Comparison of ENCODE assay signal across 29 mouse cellular contexts in the genomic region with DNA sequence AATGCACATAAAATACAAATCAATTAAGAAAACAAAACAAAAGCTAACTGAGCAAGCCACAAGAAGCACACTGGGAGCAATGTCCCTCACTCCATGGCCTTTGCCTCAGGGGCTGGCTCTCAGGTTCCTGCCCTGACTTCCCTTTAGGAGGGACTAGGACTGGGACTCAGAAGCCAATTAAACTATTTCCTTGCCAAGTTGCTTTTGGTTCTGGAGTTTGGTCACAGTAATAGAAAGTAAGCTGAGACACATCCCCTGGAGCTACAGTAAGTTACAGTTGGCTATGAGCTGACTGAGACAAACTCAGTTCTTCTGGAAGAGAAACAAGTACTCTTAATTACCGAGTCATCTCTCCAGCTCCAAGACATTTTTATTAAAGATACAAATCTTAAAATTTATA. TPM values are rescaled to one million over a fixed set of nuclear protein-coding genes. Genes with fewer than 3 reads are reported as not detected.
A peak's percentile ranks its signal among the peaks of the same experiment; 100 is the strongest.
DNase-seq lines count a peak whose midpoint lies in the region; ATAC-seq and TF ChIP-seq lines count a peak whose summit lies in the region.
"Had no signal": no experiment of that assay in that cellular context is flagged by ENCODE, and none has a peak within 500 bp of the region (broad histone marks: within the 10 kb centered on the region; RNA-seq: fewer than 3 reads in every experiment).

No protein-coding gene starts in this region.

- H3K36me3 ChIP-seq in kidney, embryonic 15.5 days: peaks cover 29% of the 10 kb centered on the region
- no peaks in the 10 kb centered on the region for H3K36me3 ChIP-seq in liver, adult 2 months (ENCODE audit: control insufficient read depth, insufficient read depth, low read length)
- H3K36me3 ChIP-seq in liver, embryonic 12.5 days: peaks cover 5% of the 10 kb centered on the region; the same call in 1 of the 2 replicates
- peaks cover 12% of the 10 kb centered on the region for H3K36me3 ChIP-seq in neural tube, embryonic 15.5 days

- no peak for TF ChIP-seq POLR2A in liver, adult 2 months (IDR thresholded peaks at IDR 0.05; ENCODE audit: extremely low read depth, insufficient read depth, low read length)

- no peak overlapping the region for H3K4me2 ChIP-seq in kidney, embryonic 15.5 days
- H3K4me2 ChIP-seq in liver, embryonic 12.5 days: no peak overlapping the region
- H3K4me2 ChIP-seq in neural tube, embryonic 15.5 days: no peak overlapping the region
- H3K4me2 ChIP-seq: embryonic facial prominence, embryonic 13.5 days; embryonic facial prominence, embryonic 15.5 days; forebrain, embryonic 13.5 days; forebrain, embryonic 15.5 days had no signal

- H3K4me1 ChIP-seq in kidney, embryonic 15.5 days: peaks cover 4% of the 10 kb centered on the region; the same call in 1 of the 2 replicates
- H3K4me1 ChIP-seq in liver, adult 2 months (ENCODE audit: control insufficient read depth, insufficient read depth, low read length): no peaks in the 10 kb centered on the region
- no peaks in the 10 kb centered on the region for H3K4me1 ChIP-seq in liver, embryonic 12.5 days
- H3K4me1 ChIP-seq in neural tube, embryonic 15.5 days: no peaks in the 10 kb centered on the region
- H3K4me1 ChIP-seq: embryonic facial prominence, embryonic 15.5 days; forebrain, embryonic 13.5 days; forebrain, embryonic 15.5 days had no signal

- ATAC-seq in kidney, embryonic 15.5 days (replicated peaks; ENCODE audit: low FRiP score): no peak
- no peak for ATAC-seq in liver, embryonic 12.5 days
- ATAC-seq in neural tube, embryonic 15.5 days (ENCODE audit: low FRiP score): no peak
- ATAC-seq: activated CD4-positive, CD25-positive, alpha-beta regulatory T cell, adult 4 months; CD4-positive, CD25-positive, alpha-beta regulatory T cell, adult 4 months; forebrain, embryonic 13.5 days; forebrain, embryonic 15.5 days; Patski had no signal

- 87% methylated on average over 1 of the region's 1 CpGs for WGBS in kidney, embryonic 15.5 days
- 84% methylated on average over 1 of the region's 1 CpGs for WGBS in liver, adult 2 months
- WGBS in liver, embryonic 12.5 days (ENCODE audit: insufficient replicate concordance): 72% methylated on average over 1 of the region's 1 CpGs
- 87% methylated on average over 1 of the region's 1 CpGs for WGBS in neural tube, embryonic 15.5 days

- H3K9ac ChIP-seq in kidney, embryonic 15.5 days: no peak overlapping the region
- no peak overlapping the region for H3K9ac ChIP-seq in liver, adult 2 months (ENCODE audit: low read depth, low read length)
- H3K9ac ChIP-seq in liver, embryonic 12.5 days: no peak overlapping the region
- no peak overlapping the region for H3K9ac ChIP-seq in neural tube, embryonic 15.5 days (replicated peaks)
- H3K9ac ChIP-seq: embryonic facial prominence, embryonic 13.5 days; embryonic facial prominence, embryonic 15.5 days; forebrain, embryonic 13.5 days; forebrain, embryonic 15.5 days had no signal

- no peak overlapping the region for H3K4me3 ChIP-seq in kidney, embryonic 15.5 days (replicated peaks)
- no peak overlapping the region for H3K4me3 ChIP-seq in liver, adult 2 months (ENCODE audit: insufficient read depth, low read depth, low read length)
- H3K4me3 ChIP-seq in liver, embryonic 12.5 days: no peak overlapping the region
- H3K4me3 ChIP-seq in neural tube, embryonic 15.5 days (replicated peaks): no peak overlapping the region
- H3K4me3 ChIP-seq: embryonic facial prominence, embryonic 13.5 days; embryonic facial prominence, embryonic 15.5 days; erythroblast, embryonic 14.5 days; forebrain, embryonic 13.5 days; forebrain, embryonic 15.5 days had no signal

- H3K79me2 ChIP-seq in liver, adult 2 months (ENCODE audit: control insufficient read depth, insufficient read depth, low read length): no peaks in the 10 kb centered on the region

- peak; percentile 23 for DNase-seq in kidney, adult 11 months
- DNase-seq in kidney, adult 9 months: peak; percentile 47
- no peak for DNase-seq in kidney, adult 18-20 months
- peak; percentile 64 for DNase-seq in liver, adult 2 months (ENCODE audit: extremely low read depth, low read depth, low spot score)
- DNase-seq in adipocyte (ENCODE audit: low spot score): peak; percentile 60
- DNase-seq: adrenal gland, adult 2 months; adrenal gland, postnatal 10 days; adrenal gland, postnatal 25 days; B cell, adult 2 months; cerebellum, adult 11 months; cerebellum, adult 18-20 months; cerebellum, adult 8-10 months; cerebellum, adult 9-11 months; cerebellum, postnatal 14 days; cerebellum, postnatal 36 days; embryo, embryonic 11 days had no signal

- H3K27me3 ChIP-seq in kidney, embryonic 15.5 days: no peaks in the 10 kb centered on the region
- H3K27me3 ChIP-seq in liver, adult 2 months (ENCODE audit: control insufficient read depth, insufficient read depth, low read length): no peaks in the 10 kb centered on the region
- H3K27me3 ChIP-seq in liver, embryonic 12.5 days (replicated peaks): no peaks in the 10 kb centered on the region
- no peaks in the 10 kb centered on the region for H3K27me3 ChIP-seq in neural tube, embryonic 15.5 days (replicated peaks)
- H3K27me3 ChIP-seq: CH12.LX; embryonic facial prominence, embryonic 13.5 days; embryonic facial prominence, embryonic 15.5 days; forebrain, embryonic 13.5 days; forebrain, embryonic 15.5 days; Patski had no signal

- no peak for TF ChIP-seq CTCF in liver, adult 2 months (IDR thresholded peaks at IDR 0.05; ENCODE audit: low read depth, low read length)

- no peaks in the 10 kb centered on the region for H3K9me3 ChIP-seq in kidney, embryonic 15.5 days (replicated peaks)
- H3K9me3 ChIP-seq in liver, embryonic 12.5 days (replicated peaks): no peaks in the 10 kb centered on the region
- H3K9me3 ChIP-seq in neural tube, embryonic 15.5 days (replicated peaks): no peaks in the 10 kb centered on the region
- H3K9me3 ChIP-seq: embryonic facial prominence, embryonic 13.5 days; embryonic facial prominence, embryonic 15.5 days; forebrain, embryonic 13.5 days; forebrain, embryonic 15.5 days; G1E had no signal

- no peak overlapping the region for H3K27ac ChIP-seq in kidney, embryonic 15.5 days
- no peak overlapping the region for H3K27ac ChIP-seq in liver, adult 2 months (replicated peaks; ENCODE audit: insufficient read depth, low read depth, low read length)
- no peak overlapping the region for H3K27ac ChIP-seq in liver, embryonic 12.5 days
- H3K27ac ChIP-seq in neural tube, embryonic 15.5 days (replicated peaks): no peak overlapping the region
- H3K27ac ChIP-seq: embryonic facial prominence, embryonic 13.5 days; embryonic facial prominence, embryonic 15.5 days; forebrain, embryonic 13.5 days; forebrain, embryonic 15.5 days had no signal

RNA-seq across cellular contexts. Expression of a gene that starts 41.5 kb away (rescaled TPM):
- polyA plus RNA-seq in kidney, embryonic 15.5 days (2015; fragmentation: Nextera tagmentation; extraction: Ambion mirVana): 44.1 and 51.8 TPM in 2 replicates
- 198 and 203 TPM in 2 replicates for total RNA-seq in liver, adult 2 months (2014; rRNA removed)
- polyA plus RNA-seq in liver, adult 2 months (2012; rRNA removed): 639 and 935 TPM in 2 replicates
- polyA plus RNA-seq in liver, embryonic 12.5 days (2016; fragmentation: Nextera tagmentation; extraction: Ambion mirVana): 35.9 and 40.3 TPM in 2 replicates
- polyA plus RNA-seq in neural tube, embryonic 15.5 days (2015; fragmentation: Nextera tagmentation; extraction: Ambion mirVana): 67.9 and 71.0 TPM in 2 replicates
